Mouse (Mus musculus) forebrain, embryonic 13.5 days (tissue): ENCODE results near the gene Babam2. TPM values are rescaled to one million over a fixed set of nuclear protein-coding genes. Genes with fewer than 3 reads are reported as not detected.

Source experiments
- ATAC-seq: fragments of 200-750 bp; cut with Nextera tagmentation; 2 replicates; pipeline ENCODE4 v1.8.0; 2017
- H3K27ac ChIP-seq: fragments of 300-500 bp; sonication (generic); 2 replicates; pipeline ENCODE4 v1.5.1; 2015; ENCODE audit warnings: inconsistent platforms, mild to moderate bottlenecking, moderate library complexity
- H3K27me3 ChIP-seq: fragments of 300-500 bp; sonication (generic); 2 replicates; pipeline ENCODE4 v1.6.1; 2015; ENCODE audit warnings: mild to moderate bottlenecking, inconsistent platforms
- H3K36me3 ChIP-seq: fragments of 300-500 bp; sonication (generic); 2 replicates; pipeline ENCODE4 v1.6.1; 2015; ENCODE audit warnings: mild to moderate bottlenecking, inconsistent platforms; ENCODE audit not compliant: poor library complexity, severe bottlenecking
- H3K4me1 ChIP-seq: fragments of 300-500 bp; sonication (generic); 2 replicates; pipeline ENCODE4 v1.6.1; 2015; ENCODE audit warnings: inconsistent platforms
- H3K4me2 ChIP-seq: fragments of 300-500 bp; sonication (generic); 2 replicates; pipeline ENCODE4 v1.6.1; 2015; ENCODE audit warnings: inconsistent platforms, mild to moderate bottlenecking, moderate library complexity
- H3K4me3 ChIP-seq: fragments of 300-500 bp; sonication (generic); 2 replicates; pipeline ENCODE4 v1.5.1; 2015; ENCODE audit warnings: mild to moderate bottlenecking, inconsistent platforms
- H3K9ac ChIP-seq: fragments of 300-500 bp; sonication (generic); 2 replicates; pipeline ENCODE4 v1.6.1; 2015; ENCODE audit warnings: mild to moderate bottlenecking, inconsistent platforms
- H3K9me3 ChIP-seq: fragments of 300-500 bp; sonication (generic); replicated peaks from 2 replicates; pipeline ENCODE4 v1.6.1; 2016; ENCODE audit warnings: inconsistent platforms
- WGBS: fragments of 180-500 bp; shearing (Covaris S2); methylation state at CpG from one replicate; pipeline ENCODE4 v1.1.7; 2015; 5-methylcytosine and 5-hydroxymethylcytosine counted together
- polyA plus RNA-seq: library from polyadenylated mRNA; unstranded; fragments of >200 nt; fragmentation: Nextera tagmentation; extraction: Ambion mirVana; gene quantifications from 2 replicates; pipeline ENCODE4 v1.2.1, GENCODE M21; 2015

The Babam2 gene
- polyA plus RNA-seq, 1 experiment from 2014 or later: 54.6 TPM

GRCm38 (mm10) chr5:31936523-31936922 lies 239.0 kb downstream of the Babam2 start:
- Histone ChIP-seq H3K9ac (no peak overlapping the region), H3K4me1 (no peaks in the 10 kb centered on the region), H3K27ac (no peak overlapping the region), H3K36me3 (no peaks in the 10 kb centered on the region), H3K4me3 (no peak overlapping the region), H3K4me2 (no peak overlapping the region), H3K9me3 (no peaks in the 10 kb centered on the region), H3K27me3 (no peaks in the 10 kb centered on the region)
- 79% methylated on average over 3 of the region's 3 CpGs for WGBS
- no peak for ATAC-seq

- H3K4me1 ChIP-seq: no peaks in the 10 kb centered on the region
- H3K9me3 ChIP-seq: no peaks in the 10 kb centered on the region
- H3K4me3 ChIP-seq: no peak overlapping the region
- no peaks in the 10 kb centered on the region for H3K36me3 ChIP-seq
- no peak overlapping the region for H3K27ac ChIP-seq
- WGBS: 93% methylated on average over 8 of the region's 8 CpGs
- no peaks in the 10 kb centered on the region for H3K27me3 ChIP-seq
- no peak overlapping the region for H3K4me2 ChIP-seq
- ATAC-seq: no peak
- H3K9ac ChIP-seq: no peak overlapping the region
Observed at GRCm38 (mm10) chr5:31940876-31941275, 243.4 kb downstream of the Babam2 start.

GRCm38 (mm10) chr5:31947185-31947584 lies 249.7 kb downstream of the Babam2 start:
- 79% methylated on average over 4 of the region's 4 CpGs for WGBS
- Histone ChIP-seq H3K27me3 (no peaks in the 10 kb centered on the region), H3K4me3 (no peak overlapping the region), H3K36me3 (no peaks in the 10 kb centered on the region), H3K4me2 (no peak overlapping the region), H3K27ac (no peak overlapping the region), H3K9me3 (no peaks in the 10 kb centered on the region), H3K9ac (no peak overlapping the region), H3K4me1 (no peaks in the 10 kb centered on the region)
- no peak for ATAC-seq

- no peaks in the 10 kb centered on the region for H3K9me3 ChIP-seq
- no peak overlapping the region for H3K27ac ChIP-seq
- ATAC-seq: no peak
- H3K27me3 ChIP-seq: no peaks in the 10 kb centered on the region
- 93% methylated on average over 8 of the region's 8 CpGs for WGBS
- H3K4me1 ChIP-seq: no peaks in the 10 kb centered on the region
- H3K36me3 ChIP-seq: no peaks in the 10 kb centered on the region
- no peak overlapping the region for H3K4me2 ChIP-seq
- no peak overlapping the region for H3K4me3 ChIP-seq
- no peak overlapping the region for H3K9ac ChIP-seq
Observed at GRCm38 (mm10) chr5:31949389-31949788, 251.9 kb downstream of the Babam2 start.

- H3K9ac ChIP-seq: no peak overlapping the region
- no peak overlapping the region for H3K4me3 ChIP-seq
- no peak for ATAC-seq
- H3K9me3 ChIP-seq: no peaks in the 10 kb centered on the region
- 91% methylated on average over 4 of the region's 4 CpGs for WGBS
- H3K4me2 ChIP-seq: no peak overlapping the region
- no peaks in the 10 kb centered on the region for H3K36me3 ChIP-seq
- no peak overlapping the region for H3K27ac ChIP-seq
- no peaks in the 10 kb centered on the region for H3K27me3 ChIP-seq
- H3K4me1 ChIP-seq: no peaks in the 10 kb centered on the region
Observed at GRCm38 (mm10) chr5:31950532-31950931, 253.0 kb downstream of the Babam2 start.

GRCm38 (mm10) chr5:31955184-31955583 lies 257.7 kb downstream of the Babam2 start:
- Histone ChIP-seq H3K27me3 (no peaks in the 10 kb centered on the region), H3K9ac (no peak overlapping the region), H3K4me2 (no peak overlapping the region), H3K9me3 (no peaks in the 10 kb centered on the region), H3K4me1 (peaks cover 7% of the 10 kb centered on the region; the same call in 1 of the 2 replicates), H3K36me3 (no peaks in the 10 kb centered on the region), H3K27ac (no peak overlapping the region), H3K4me3 (no peak overlapping the region)
- WGBS: 74% methylated on average over 3 of the region's 3 CpGs
- ATAC-seq: no peak

- no peaks in the 10 kb centered on the region for H3K36me3 ChIP-seq
- no peak overlapping the region for H3K27ac ChIP-seq
- 92% methylated on average over 3 of the region's 3 CpGs for WGBS
- H3K27me3 ChIP-seq: no peaks in the 10 kb centered on the region
- H3K9me3 ChIP-seq: no peaks in the 10 kb centered on the region
- peaks cover 7% of the 10 kb centered on the region; the same call in 1 of the 2 replicates for H3K4me1 ChIP-seq
- H3K4me3 ChIP-seq: no peak overlapping the region
- H3K9ac ChIP-seq: no peak overlapping the region
- ATAC-seq: no peak
- no peak overlapping the region for H3K4me2 ChIP-seq
Observed at GRCm38 (mm10) chr5:31956336-31956735, 258.9 kb downstream of the Babam2 start.

- H3K4me2 ChIP-seq: no peak overlapping the region
- ATAC-seq: no peak
- H3K4me1 ChIP-seq: peaks cover 7% of the 10 kb centered on the region; the same call in 1 of the 2 replicates
- H3K27me3 ChIP-seq: no peaks in the 10 kb centered on the region
- no peaks in the 10 kb centered on the region for H3K9me3 ChIP-seq
- WGBS: 55% methylated on average over 8 of the region's 8 CpGs
- H3K36me3 ChIP-seq: no peaks in the 10 kb centered on the region
- H3K9ac ChIP-seq: no peak overlapping the region
- H3K27ac ChIP-seq: no peak overlapping the region
- H3K4me3 ChIP-seq: no peak overlapping the region
Observed at GRCm38 (mm10) chr5:31959886-31960285, 262.4 kb downstream of the Babam2 start.

GRCm38 (mm10) chr5:31961423-31961822 lies 263.9 kb downstream of the Babam2 start:
- no peak for ATAC-seq
- Histone ChIP-seq H3K4me2 (no peak overlapping the region), H3K27ac (no peak overlapping the region), H3K27me3 (no peaks in the 10 kb centered on the region), H3K9ac (no peak overlapping the region), H3K36me3 (no peaks in the 10 kb centered on the region), H3K4me3 (no peak overlapping the region), H3K9me3 (no peaks in the 10 kb centered on the region), H3K4me1 (peaks cover 7% of the 10 kb centered on the region; the same call in 1 of the 2 replicates)
- 57% methylated on average over 2 of the region's 2 CpGs for WGBS

GRCm38 (mm10) chr5:31962346-31962745 lies 264.9 kb downstream of the Babam2 start:
- no peak overlapping the region for H3K9ac ChIP-seq
- no peaks in the 10 kb centered on the region for H3K36me3 ChIP-seq
- H3K4me2 ChIP-seq: no peak overlapping the region
- H3K4me3 ChIP-seq: no peak overlapping the region
- no peaks in the 10 kb centered on the region for H3K9me3 ChIP-seq
- ATAC-seq: no peak
- H3K27me3 ChIP-seq: no peaks in the 10 kb centered on the region
- H3K4me1 ChIP-seq: peaks cover 7% of the 10 kb centered on the region; the same call in 1 of the 2 replicates
- WGBS: 86% methylated on average over 3 of the region's 3 CpGs
- no peak overlapping the region for H3K27ac ChIP-seq

- no peaks in the 10 kb centered on the region for H3K36me3 ChIP-seq
- WGBS: 87% methylated on average over 8 of the region's 8 CpGs
- no peak overlapping the region for H3K4me3 ChIP-seq
- no peak overlapping the region for H3K4me2 ChIP-seq
- H3K4me1 ChIP-seq: peaks cover 7% of the 10 kb centered on the region; the same call in 1 of the 2 replicates
- ATAC-seq: no peak
- no peaks in the 10 kb centered on the region for H3K9me3 ChIP-seq
- H3K9ac ChIP-seq: no peak overlapping the region
- H3K27me3 ChIP-seq: no peaks in the 10 kb centered on the region
- no peak overlapping the region for H3K27ac ChIP-seq
Observed at GRCm38 (mm10) chr5:31963352-31963751, 265.9 kb downstream of the Babam2 start.

GRCm38 (mm10) chr5:31963851-31964250 lies 266.4 kb downstream of the Babam2 start:
- Histone ChIP-seq H3K27ac (no peak overlapping the region), H3K9ac (no peak overlapping the region), H3K4me3 (no peak overlapping the region), H3K4me2 (no peak overlapping the region), H3K4me1 (peaks cover 7% of the 10 kb centered on the region; the same call in 1 of the 2 replicates), H3K36me3 (no peaks in the 10 kb centered on the region), H3K9me3 (no peaks in the 10 kb centered on the region), H3K27me3 (no peaks in the 10 kb centered on the region)
- WGBS: 85% methylated on average over 2 of the region's 2 CpGs
- ATAC-seq: no peak

GRCm38 (mm10) chr5:31966741-31967140 lies 269.3 kb downstream of the Babam2 start:
- Histone ChIP-seq H3K9me3 (no peaks in the 10 kb centered on the region), H3K27me3 (no peaks in the 10 kb centered on the region), H3K9ac (no peak overlapping the region), H3K27ac (no peak overlapping the region), H3K4me2 (no peak overlapping the region), H3K4me3 (no peak overlapping the region), H3K36me3 (no peaks in the 10 kb centered on the region), H3K4me1 (no peaks in the 10 kb centered on the region)
- WGBS: 60% methylated on average over 5 of the region's 5 CpGs
- no peak for ATAC-seq
